Mouse (Mus musculus): ENCODE measurements around the gene Bnip2. TPM values are rescaled to one million over a fixed set of nuclear protein-coding genes. Genes with fewer than 3 reads are reported as not detected.
"Not testable (repeated sequence)": the region's sequence is repeated elsewhere in the genome, so short reads cannot be mapped to it uniquely, and the experiment has no call there.

Bnip2 gene
- polyA plus RNA-seq, 1 experiment: 43.9 TPM

DNA sequence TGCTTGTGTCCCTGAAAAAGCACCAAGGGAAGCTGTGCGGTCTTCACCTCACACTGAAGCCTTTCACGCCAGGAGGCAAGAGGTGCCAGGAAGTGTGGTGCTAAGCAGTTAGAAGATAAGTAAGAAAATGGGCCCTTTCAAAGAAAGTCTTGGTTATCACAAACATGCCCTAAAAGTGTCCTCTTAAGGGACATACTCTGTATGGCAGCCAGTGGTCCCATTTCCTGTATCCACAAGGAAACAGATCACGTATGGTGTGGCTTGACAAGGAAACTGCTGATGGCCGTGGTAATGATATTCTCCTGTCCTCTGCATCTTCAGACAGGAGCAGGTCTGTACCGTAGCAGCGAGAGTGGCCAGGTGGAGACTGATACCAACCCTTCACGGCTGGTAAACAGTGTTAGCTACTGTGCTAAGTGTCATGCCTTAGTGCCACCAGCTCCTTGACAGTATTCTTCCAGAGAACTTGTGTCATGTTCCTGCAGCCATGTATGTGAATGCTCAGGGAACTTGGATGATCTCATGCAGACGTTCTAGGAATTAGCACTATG is 20.6 kb downstream of the Bnip2 start:
- TF ChIP-seq POLR2A (IDR thresholded peaks at IDR 0.05; ENCODE audit: extremely low read depth, insufficient read depth, low read length) (no peak), CTCF (IDR thresholded peaks at IDR 0.05; ENCODE audit: extremely low read depth, insufficient read depth, low read length) (no peak)
- Histone ChIP-seq H3K4me3 (ENCODE audit: insufficient read depth, low read length) (no peak overlapping the region), H3K27ac (ENCODE audit: insufficient read depth, low read length) (no peak overlapping the region), H3K4me1 (ENCODE audit: control insufficient read depth, insufficient read depth, low read length) (peaks cover 2% of the 10 kb centered on the region)

DNA sequence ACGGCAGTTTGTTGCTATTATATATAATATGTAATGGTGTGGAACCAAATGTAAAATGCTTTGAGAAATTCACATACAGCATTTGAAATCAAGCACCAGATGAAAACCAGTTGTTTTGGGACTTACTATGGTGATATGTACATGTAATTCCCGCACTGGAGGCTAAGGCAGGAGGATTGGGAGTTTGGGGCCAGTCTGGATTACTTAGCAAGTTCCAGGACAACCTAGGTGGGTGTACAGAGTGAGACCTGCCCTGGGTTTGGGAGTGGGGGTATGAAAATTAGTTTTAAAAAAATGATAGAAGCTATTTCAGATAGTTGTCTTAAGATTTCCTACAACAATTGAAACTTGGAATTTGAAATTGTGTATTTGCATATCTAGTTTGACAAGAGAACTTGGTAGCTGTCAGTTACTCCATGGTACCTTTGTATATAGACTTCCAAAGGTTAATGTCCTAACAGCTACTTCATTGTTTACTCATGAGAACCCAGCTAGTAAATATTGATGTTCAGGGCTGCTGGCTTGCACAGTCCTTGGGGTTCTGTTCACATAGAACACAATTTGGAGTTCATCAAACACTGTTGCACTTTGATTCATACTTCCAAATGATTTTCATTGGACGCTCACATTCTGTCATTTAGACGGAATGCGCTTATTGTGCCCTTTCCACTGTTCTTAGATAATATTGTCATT is 21.7 kb downstream of the Bnip2 start:
- H3K4me1 ChIP-seq (ENCODE audit: control insufficient read depth, insufficient read depth, low read length): peaks cover 2% of the 10 kb centered on the region
- H3K4me3 ChIP-seq (ENCODE audit: insufficient read depth, low read length): no peak overlapping the region
- no peak for TF ChIP-seq POLR2A (IDR thresholded peaks at IDR 0.05; ENCODE audit: extremely low read depth, insufficient read depth, low read length)
- no peak for TF ChIP-seq CTCF (IDR thresholded peaks at IDR 0.05; ENCODE audit: extremely low read depth, insufficient read depth, low read length)
- no peak overlapping the region for H3K27ac ChIP-seq (ENCODE audit: insufficient read depth, low read length)

DNA sequence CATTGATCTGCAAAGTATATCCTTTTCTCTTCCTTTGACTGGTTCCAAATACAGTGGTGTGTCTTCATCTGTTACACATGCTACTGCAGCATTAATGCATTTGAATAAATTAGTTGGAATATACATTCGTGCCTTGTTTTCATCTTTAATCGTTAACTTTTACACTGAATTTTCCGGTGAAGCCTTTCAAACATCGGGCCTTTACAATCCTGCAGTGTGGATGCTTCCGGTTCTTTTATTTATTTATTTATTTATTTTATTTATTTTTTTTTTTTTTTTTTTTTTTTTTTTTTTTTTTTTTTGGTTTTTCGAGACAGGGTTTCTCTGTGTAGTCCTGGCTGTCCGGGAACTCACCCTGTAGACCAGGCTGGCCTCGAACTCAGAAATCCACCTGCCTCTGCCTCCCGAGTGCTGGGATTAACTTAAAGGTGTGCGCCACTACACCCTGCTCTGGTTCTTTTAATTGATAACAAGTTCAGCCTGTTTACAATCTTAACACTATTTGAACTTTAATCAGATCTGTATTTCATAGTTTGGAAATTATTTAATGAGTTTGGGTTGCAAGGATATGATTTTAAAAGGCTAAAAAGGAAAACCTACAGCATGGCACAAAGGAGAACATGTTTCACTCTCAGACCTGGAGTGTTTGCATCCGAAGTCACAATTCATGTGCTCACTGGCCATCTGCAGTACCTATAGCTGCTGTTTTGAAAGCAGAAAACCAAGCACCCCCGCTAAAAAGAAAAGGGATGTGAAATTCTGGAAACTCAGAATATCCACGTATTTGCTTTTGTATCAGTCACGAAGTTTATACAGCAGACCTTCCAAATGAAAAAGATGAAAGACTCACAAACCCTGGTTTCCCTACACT is 22.5 kb downstream of the Bnip2 start:
- H3K27ac ChIP-seq (ENCODE audit: insufficient read depth, low read length): no peak overlapping the region
- TF ChIP-seq POLR2A (IDR thresholded peaks at IDR 0.05; ENCODE audit: extremely low read depth, insufficient read depth, low read length) (no peak), CTCF (IDR thresholded peaks at IDR 0.05; ENCODE audit: extremely low read depth, insufficient read depth, low read length) (no peak)
- peaks cover 2% of the 10 kb centered on the region for H3K4me1 ChIP-seq (ENCODE audit: control insufficient read depth, insufficient read depth, low read length)
- H3K4me3 ChIP-seq (ENCODE audit: insufficient read depth, low read length): peak overlapping the region; percentile 84

DNA sequence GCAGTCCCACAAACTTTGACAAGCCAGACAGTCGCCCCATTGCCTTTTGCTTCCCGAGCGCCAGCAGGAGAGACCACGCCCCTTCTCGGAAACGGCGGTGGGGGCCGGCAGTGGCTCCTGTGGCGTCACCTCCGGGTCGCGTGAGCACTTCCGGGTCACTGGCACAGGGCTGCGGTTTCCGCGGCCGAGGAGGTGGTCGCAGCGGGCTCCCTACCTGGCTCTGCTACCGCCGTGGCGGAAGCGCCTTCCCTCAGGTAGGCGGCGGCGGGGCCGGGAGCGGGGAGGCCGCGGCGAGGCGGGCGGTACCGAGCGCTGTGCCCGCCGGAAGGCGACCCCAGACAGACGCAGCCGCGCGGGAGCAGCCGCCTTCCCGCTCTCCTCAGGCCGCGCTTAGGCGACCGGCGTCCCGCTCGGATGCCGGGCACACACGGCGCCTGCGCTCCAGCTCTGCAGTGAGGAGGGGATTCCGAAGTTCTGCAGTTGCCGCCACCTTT is 23.2 kb downstream of the Bnip2 start, which contains the start of gene Gtf2a2:
Gtf2a2 (plus strand) TSS at position 143 of the 494 bp plus-strand sequence.
- peak within 1 kb of the TSS; percentile 69; the same call in 1 of the 2 replicates for H3K27ac ChIP-seq (ENCODE audit: insufficient read depth, low read length)
- peaks cover 2% of the 10 kb centered on the region for H3K4me1 ChIP-seq (ENCODE audit: control insufficient read depth, insufficient read depth, low read length)
- peak within 1 kb of the TSS; percentile 84 for H3K4me3 ChIP-seq (ENCODE audit: insufficient read depth, low read length)
- TF ChIP-seq CTCF (IDR thresholded peaks at IDR 0.05; ENCODE audit: extremely low read depth, insufficient read depth, low read length): no peak
- TF ChIP-seq POLR2A (IDR thresholded peaks at IDR 0.05; ENCODE audit: extremely low read depth, insufficient read depth, low read length): peak; percentile 54; the same call in 1 of the 2 replicates

DNA sequence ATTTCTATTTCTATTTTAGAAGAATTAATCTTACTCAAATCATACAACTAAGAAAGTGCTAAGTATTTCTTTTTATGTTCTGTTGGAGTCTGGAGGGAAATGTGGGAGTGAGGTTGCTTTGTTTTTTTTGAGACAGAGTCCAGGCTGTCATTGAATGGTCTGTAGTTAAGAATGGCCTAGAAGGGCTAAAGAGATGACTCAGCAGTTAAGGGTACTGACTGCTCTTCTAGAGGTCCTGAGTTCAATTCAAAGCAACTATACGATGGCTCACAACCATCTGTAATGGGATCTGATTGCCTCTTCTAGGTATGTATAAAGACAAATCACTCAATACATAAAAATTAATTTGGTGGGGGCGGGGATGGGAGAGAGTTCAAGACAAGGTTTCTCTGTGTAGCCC is 26.4 kb downstream of the Bnip2 start:
- TF ChIP-seq CTCF (IDR thresholded peaks at IDR 0.05; ENCODE audit: extremely low read depth, insufficient read depth, low read length) (no peak), POLR2A (IDR thresholded peaks at IDR 0.05; ENCODE audit: extremely low read depth, insufficient read depth, low read length) (no peak)
- Histone ChIP-seq H3K4me1 (ENCODE audit: control insufficient read depth, insufficient read depth, low read length) (peaks cover 2% of the 10 kb centered on the region), H3K27ac (ENCODE audit: insufficient read depth, low read length) (no peak overlapping the region), H3K4me3 (ENCODE audit: insufficient read depth, low read length) (no peak overlapping the region)

DNA sequence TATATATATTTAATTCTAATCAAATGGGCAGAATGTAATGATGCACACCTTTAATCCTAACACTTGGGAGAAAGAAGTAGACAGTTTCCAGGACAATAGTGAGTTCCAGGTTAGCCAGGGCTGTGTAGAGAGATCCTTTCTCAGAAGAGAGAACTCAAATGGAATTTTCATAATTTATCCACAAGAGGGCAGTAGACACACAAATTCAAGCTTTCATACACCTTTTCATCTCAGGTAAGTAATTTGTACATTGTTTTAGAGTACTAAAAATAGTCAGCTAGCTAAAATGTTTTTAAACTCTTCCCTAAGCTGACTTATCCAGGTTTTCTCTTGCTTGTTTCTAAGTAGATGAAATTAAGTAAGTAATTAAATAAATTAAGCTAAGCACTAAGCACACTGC is 29.6 kb downstream of the Bnip2 start:
- Histone ChIP-seq H3K4me3 (ENCODE audit: insufficient read depth, low read length) (no peak overlapping the region), H3K4me1 (ENCODE audit: control insufficient read depth, insufficient read depth, low read length) (no peaks in the 10 kb centered on the region), H3K27ac (ENCODE audit: insufficient read depth, low read length) (no peak overlapping the region)
- TF ChIP-seq POLR2A (IDR thresholded peaks at IDR 0.05; ENCODE audit: extremely low read depth, insufficient read depth, low read length) (no peak), CTCF (IDR thresholded peaks at IDR 0.05; ENCODE audit: extremely low read depth, insufficient read depth, low read length) (no peak)

DNA sequence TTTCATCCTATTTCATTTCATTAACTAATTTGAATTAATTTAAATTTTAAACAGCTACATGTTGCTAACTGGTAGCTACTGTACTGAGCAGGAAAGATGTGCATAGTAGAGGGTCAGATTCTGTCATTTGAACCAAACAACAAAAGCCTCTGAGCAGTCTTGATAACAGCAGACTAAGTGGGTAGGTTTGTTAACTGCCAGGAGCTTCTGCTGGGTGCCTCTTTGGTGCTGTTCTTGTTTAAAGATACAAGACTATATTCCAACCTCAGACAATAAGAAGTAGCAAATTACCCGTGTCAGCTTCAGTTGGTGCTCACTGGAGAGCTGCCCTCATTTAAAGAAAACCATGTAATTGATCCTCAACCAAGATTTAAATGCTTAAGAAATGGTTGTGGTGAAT is 32.3 kb downstream of the Bnip2 start:
- H3K4me1 ChIP-seq (ENCODE audit: control insufficient read depth, insufficient read depth, low read length): no peaks in the 10 kb centered on the region
- no peak overlapping the region for H3K27ac ChIP-seq (ENCODE audit: insufficient read depth, low read length)
- no peak overlapping the region for H3K4me3 ChIP-seq (ENCODE audit: insufficient read depth, low read length)
- TF ChIP-seq POLR2A (IDR thresholded peaks at IDR 0.05; ENCODE audit: extremely low read depth, insufficient read depth, low read length) (no peak), CTCF (IDR thresholded peaks at IDR 0.05; ENCODE audit: extremely low read depth, insufficient read depth, low read length) (no peak)

DNA sequence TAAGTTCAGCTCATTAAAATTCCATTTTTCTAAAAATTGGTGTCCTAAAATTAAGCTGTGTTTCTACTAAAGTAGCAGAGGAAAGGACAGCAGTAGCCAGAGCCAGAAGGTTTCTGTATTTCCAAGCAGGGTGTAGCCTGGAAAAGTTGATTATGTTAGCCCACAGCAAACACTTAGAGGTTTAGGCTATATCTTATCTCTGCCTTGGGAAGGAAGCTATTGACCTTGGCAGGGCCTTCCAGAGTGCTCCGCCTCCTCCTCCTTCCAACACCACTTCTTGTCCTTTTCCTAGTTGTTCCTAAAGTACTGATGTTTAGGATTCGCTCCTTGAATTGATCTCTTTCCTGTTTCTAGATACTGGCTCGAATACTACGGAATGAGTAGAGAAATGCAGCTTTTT is 32.8 kb downstream of the Bnip2 start:
- Histone ChIP-seq H3K4me1 (ENCODE audit: control insufficient read depth, insufficient read depth, low read length) (no peaks in the 10 kb centered on the region), H3K4me3 (ENCODE audit: insufficient read depth, low read length) (no peak overlapping the region), H3K27ac (ENCODE audit: insufficient read depth, low read length) (no peak overlapping the region)
- TF ChIP-seq CTCF (IDR thresholded peaks at IDR 0.05; ENCODE audit: extremely low read depth, insufficient read depth, low read length): no peak
- no peak for TF ChIP-seq POLR2A (IDR thresholded peaks at IDR 0.05; ENCODE audit: extremely low read depth, insufficient read depth, low read length)

DNA sequence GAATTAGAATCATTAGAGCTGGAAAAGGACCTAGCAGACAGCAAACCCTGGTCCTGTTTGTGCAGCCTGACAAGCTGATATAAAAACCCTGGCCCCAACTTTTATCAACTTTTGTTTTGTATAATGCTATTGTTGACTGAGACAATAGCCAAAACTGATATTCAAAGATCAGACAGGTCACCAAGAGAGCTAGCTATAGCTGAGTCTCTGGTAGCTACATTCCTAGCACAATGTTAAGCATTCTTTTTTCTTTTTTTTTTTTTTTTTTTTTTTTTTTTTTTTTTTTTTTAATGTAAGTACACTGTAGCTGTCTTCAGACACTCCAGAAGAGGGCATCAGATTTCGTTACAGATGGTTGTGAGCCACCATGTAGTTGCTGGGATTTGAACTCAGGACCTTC is 34.3 kb downstream of the Bnip2 start:
- not testable (repeated sequence) for H3K4me3 ChIP-seq (ENCODE audit: insufficient read depth, low read length); H3K4me1 ChIP-seq (ENCODE audit: control insufficient read depth, insufficient read depth, low read length); H3K27ac ChIP-seq (ENCODE audit: insufficient read depth, low read length)

Measured in cortical plate, adult 2 months (tissue).